Mouse (Mus musculus): ENCODE measurements at regions not wholly inside any gene's neighbourhood (a gene's known extent, or its start where the extent isn't known, plus 50 kb on each side); places are given as distances from the start of the nearest gene placed in this dataset.
A peak's percentile ranks its signal among the peaks of the same experiment; 100 is the strongest.

GRCm38 (mm10) chr9:46728465-46728864, 270.1 kb upstream of the Gm4791 start:
- no peak for DNase-seq

DNA sequence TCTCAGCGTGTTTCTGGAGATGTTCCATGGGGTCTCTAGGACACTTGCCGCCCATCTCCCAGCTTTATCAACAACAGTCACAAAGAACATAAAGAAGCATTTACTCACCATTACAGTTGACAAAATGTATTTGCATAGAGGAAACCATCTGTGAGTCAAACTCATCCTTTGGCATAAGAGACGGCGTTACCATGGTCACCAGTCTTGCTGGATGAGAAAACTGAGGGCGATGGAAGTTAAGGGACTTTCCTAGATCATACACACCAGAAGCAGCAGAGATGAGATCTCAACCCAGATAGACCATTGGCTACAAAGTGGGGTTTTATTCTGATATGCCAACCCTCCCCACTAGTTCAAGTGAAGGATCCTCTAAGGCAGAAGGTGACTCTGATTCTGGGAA, 274.3 kb upstream of the Gm4791 start:
- DNase-seq, result no peak

DNA sequence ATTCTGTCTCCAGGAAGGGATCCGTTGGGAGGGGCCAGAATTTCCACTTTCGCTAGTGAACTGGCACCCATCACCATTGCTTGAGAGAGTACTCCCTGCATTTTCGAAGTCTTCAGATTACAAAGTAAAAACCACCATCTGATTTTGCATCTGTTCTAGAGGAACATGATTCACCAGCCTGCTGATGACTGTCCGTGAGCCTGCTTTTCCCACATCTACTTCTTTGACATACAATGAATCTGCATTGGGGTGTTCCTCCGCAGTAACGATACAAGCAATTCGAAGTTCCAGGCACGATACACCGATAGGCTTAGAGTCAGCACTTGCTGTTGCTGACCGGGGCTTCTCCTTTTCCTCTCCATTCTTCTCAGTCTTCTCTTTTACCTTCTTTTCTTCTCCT, 285.1 kb upstream of the Gm4791 start:
- no peak for DNase-seq

DNA sequence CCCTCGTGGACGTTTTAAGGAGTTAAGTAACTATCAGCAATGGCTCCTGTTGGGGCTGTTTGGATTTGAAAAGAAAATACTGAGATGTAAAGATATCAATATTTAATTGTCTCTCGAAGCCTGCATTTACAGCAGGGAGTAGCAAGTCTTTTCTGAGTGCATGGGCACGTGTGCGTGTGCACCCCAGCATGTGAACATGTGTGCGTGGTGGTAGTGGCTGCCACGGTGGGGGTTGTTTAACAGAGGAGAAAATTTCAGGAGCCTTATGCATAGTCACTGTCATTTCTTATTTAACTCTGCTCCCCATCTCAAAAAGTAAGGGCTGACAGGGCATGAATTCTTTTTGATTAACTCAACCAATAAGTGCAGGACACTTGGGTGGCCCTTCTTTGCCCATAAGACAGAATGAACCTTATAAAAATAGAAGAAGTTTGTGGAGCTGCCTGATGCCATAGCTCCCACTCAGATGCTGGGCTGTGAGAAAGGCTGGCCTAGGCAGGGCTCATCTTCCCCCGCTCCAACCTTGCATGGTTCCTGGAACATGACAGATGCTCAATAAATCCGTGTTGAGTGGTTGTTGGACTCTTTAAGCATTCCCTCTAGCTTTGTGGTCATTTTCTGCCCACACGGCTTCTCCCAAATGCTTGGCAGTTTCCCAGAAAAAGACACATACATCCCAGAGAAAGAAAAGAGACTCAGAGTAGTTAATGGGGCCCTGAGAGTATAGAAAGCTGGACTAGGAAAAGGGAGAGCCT, 294.2 kb upstream of the Gm4791 start:
- DNase-seq, result no peak

GRCm38 (mm10) chr9:46703674-46704073, 294.9 kb upstream of the Gm4791 start:
- DNase-seq, result no peak

DNA sequence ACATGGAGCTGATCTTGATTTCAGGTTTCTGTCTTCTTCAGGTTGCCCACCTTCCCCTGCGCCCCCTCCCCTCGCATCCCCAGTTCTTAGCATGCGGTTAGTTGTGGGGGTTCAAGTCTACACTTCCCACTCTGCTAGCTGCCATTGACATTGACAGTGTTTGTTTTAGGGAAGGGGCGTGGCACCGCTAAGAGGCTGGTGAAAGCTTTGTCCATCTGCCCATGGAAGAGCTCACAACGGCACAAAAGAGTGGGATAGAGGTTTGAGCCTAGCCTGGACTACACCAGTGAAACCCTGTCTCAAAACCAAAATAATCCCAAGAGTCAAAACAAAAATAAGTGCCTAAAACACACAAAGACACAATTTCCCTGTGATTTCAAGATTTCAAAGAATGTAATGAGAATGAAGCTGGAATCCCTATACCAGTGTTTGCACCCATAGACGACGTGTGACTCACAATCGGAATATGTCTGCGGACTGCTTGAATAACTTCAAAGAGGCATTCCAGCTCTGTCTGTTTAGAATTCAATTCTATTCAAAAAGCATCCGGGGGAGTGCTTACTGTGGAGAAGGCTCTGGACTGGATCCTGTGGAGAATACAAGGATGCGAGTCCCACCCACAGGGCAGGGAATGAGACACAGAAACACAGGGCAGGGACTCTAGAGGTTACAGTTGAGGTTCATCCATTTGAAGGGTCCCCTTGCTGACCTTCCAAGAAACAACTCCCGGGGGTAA, 295.5 kb upstream of the Gm4791 start:
- no peak for DNase-seq

DNA sequence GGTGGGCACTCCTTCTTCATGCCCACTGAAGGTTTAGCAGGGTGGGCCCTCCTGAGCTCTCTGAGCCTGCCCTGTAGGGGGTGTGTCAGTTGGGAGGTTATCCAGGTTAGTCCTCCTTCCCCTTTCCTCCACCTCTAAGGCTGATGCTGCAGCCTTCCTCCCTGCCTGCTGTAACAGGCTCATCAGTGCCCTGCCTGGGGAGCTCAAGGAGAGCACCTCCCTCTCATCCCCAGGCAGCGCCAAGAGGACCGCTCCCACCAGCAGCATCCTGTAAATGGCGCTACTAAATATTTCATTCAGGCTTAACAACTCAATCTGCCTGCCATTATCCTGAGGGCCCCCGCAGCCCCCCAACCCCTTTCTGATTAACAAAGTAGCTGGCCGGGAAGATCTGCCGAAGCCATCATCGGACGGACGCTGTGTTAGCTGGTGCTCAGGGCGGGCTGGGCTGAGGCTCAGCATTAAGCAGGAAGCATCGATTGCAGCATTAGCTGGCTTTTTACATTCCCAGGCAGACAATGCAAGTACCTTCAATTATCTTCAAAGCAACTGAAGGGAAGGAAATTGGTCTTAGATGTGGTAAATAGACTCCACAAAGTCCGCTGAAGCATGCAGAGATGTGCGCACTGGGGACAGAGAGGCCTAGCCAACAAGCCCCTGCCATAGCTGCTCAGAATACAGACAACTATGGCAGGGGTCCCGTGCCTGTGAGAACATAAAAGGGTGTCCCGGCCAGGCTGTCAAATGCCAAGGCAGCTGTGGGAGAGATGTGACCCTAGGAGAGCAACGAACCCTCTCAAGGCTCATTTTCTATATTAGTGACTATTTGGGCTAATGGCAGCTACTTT, 296.3 kb upstream of the Gm4791 start:
- DNase-seq, result no peak

DNA sequence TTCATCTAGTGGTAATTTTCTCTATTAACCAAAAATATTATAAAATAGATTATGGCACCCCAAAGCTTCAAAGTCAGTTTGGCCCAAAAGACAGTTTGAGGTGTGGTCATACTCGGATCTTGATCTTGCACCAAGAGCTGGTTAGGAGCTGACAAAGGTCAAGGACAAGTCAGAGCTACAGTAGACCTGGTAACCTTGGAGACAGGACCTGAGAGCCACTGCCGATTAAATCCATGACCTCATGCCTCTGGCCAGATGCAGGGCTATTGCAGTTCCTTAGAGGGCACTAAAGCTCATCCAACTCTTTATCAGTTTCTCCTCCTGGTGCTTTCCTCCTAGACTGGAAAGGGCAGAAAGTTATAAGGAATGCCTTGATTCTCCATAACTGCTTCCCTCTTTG, 302.4 kb upstream of the Gm4791 start:
- DNase-seq, result no peak

GRCm38 (mm10) chr9:46689331-46689730, 309.2 kb upstream of the Gm4791 start:
- no peak for DNase-seq

DNA sequence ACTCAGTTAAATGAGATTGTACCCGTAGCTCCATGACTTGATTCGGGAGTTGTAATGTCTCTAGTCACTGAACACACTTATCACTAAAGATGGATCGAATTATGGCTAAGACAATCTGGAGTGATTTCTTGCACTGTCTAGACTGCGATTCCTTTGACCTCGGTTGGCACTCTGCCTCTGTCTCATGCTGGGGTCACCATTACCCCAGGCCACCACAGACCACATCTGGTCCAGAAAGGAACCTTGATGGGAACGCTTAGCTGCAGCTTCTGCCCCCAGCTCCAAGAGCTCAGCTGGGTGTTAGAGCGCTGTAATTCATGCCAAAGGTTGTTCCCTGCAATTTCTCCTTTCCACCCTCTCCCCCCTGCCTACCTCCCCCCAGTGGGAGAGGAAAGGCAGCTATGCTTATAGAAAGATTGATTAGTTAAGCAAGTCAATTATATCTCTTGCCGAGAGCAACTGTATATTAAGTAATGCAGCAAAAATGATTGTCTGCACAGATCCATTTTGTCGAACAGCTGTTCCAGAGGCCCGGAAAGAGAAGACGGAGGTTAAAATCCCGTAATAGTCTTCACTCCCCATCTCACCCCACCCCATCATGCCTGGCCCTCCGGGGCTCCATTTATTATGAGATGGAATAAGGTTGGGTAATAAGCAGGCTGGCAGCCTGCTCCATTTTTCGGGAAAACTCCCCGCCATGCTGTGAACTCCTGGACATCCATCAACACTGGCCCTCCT, 314.3 kb upstream of the Gm4791 start:
- DNase-seq, result no peak

GRCm38 (mm10) chr9:46672050-46672449, 326.5 kb upstream of the Gm4791 start:
- no peak for DNase-seq

GRCm38 (mm10) chr9:46654422-46654821, 334.6 kb upstream of the 4931429L15Rik start:
- DNase-seq, result no peak

- DNase-seq, result no peak
Observed at GRCm38 (mm10) chr9:46647238-46647922, 327.6 kb upstream of the 4931429L15Rik start.

DNA sequence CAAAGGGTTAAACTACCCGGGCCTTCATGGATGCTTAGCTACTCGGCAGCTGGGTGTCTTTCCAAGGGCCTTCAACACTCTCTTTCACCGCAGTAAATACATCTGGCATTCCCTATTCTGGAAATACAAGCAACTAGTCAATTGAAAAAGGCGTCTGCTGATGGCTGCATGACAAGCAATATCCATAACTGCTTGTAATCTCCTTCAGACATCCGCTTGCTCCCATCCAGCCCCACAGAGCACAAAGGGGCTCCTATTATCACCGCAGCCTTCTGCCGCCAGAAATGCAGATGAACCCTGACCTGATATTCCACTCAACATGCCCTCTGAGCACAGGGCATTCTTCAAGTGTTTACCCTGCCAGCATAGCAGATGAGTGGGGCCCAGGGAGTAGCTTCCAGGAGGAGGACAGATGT, 325.7 kb upstream of the 4931429L15Rik start:
- no peak for DNase-seq

- DNase-seq, result no peak
Observed at GRCm38 (mm10) chr9:46643551-46643950, 323.8 kb upstream of the 4931429L15Rik start.

DNA sequence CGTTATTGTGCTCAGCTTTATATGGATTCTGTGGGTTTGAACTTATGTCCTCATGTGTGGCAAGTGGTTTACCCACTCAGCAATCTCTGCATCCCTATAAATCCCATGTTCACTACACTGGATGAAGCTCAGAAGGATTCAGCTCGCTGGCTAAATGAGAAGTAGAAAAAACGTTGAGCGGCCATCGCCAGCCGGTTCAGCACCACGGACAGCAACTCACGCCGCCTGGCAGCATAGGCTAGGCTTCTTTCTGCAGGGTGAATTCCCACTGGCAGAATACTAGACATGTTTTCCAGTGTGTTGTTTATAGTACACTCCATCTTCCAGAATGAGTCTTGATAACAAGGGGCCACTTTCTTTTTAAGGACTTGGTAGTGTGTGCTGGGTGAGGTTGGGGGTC, 322.9 kb upstream of the 4931429L15Rik start:
- peak; percentile 48 to 69 for DNase-seq

DNA sequence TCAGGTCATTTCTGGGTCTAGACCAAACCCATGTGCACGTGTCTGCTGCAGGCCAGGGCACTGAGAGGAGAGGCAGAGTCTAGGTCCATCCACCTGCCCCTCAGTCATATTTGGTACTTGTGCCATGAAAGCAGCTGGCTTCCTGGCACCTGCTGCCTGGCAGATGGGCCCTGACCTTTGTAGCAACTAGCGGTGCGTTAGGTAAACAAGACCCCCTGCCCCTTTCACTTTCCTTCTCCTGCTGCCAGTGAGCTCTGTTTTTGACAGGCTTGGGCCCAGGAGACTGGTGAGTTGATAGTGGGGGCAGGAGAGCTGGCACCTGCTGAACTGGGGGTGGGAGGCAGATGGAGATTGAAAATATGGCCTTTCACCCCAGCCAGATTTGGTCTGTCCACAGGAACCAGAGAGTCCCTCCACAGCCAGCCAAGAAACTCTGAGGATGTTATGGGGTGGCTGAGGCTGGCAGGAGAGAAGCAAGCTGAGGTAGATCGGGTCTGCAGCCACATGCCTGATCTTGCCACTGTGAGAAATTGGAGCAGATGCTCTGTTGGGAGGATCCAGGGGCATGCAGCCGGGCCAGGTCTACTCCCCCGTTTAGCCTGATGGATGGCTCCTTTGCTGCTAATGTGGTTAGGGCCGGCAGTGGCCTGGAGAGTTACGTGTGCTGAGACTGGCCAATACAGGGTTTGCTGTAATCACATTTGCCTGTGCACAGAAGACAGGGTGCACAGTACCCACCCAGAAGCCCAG, 316.6 kb upstream of the 4931429L15Rik start:
- no peak for DNase-seq

DNA sequence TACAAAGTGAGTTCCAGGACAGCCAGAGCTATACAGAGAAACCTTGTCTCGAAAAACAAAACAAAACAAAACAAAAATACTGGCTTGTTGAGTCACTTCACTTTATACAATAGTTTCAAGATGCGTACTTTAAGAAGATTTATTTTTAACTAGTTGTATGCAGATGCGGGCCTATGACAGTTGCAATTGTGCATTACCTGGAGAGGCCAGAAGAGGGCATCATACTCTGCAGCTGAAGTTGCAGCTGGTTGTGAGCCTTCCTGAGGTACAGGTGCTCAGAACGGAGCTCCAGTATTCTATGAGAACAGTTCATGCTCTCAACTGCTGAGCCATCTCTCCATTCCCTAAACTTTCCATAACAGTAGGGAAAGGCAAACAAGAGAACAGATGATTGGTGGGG, 314.2 kb upstream of the 4931429L15Rik start:
- DNase-seq, result peak in 1 of 2 experiments; percentile 14

DNA sequence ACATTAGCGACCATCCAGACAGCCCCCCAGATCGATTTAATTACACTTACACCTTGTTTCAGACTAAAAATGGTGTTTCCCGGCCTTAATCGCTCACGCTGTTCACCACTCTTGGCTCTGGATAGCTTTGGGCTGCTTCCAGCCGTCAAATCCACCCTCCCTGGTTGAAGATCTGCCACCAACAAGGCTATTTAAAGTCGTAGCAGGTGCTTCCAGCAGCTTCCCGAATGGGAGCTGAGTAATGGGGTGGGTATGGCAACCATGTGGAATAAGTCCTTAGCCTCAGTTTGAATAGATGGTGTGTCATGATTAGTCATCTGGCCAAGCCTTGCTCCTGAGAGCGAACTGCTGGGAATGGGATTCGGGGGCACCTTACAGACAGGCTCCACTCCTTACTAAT, 312.8 kb upstream of the 4931429L15Rik start:
- DNase-seq, result no peak

DNA sequence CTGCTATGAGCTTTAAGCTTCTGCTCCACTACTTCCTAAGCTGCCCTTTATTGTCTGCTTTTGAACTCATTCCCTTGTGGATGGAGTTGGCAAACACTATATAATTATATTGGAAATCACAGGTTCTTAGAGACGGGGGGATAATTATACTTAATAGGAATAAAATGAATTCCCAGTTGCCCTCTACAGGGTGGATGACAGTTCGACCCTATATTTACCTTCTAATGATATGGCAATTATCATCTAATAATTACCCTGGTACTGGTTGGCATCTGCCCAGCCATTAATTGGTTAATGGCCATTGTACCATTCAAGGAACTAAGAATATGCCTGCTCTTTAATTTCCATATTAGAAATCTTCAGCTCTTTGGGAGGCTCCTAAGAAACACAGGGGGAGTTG, 302.5 kb upstream of the 4931429L15Rik start:
- no peak for DNase-seq

GRCm38 (mm10) chr9:46621851-46622250, 302.1 kb upstream of the 4931429L15Rik start:
- no peak for DNase-seq
